Mouse (Mus musculus) Muller cell, postnatal 12 days (primary cell): Measurements from ENCODE around the gene Ctnna2.

Source experiments
- DNase-seq: peaks from one replicate; pipeline ENCODE4 v3.0.0-alpha.2; 2015; ENCODE audit errors: inconsistent ontology term

Ctnna2 gene

GRCm38 (mm10) chr6:77430381-77430780 lies 549.1 kb downstream of the Ctnna2 start:
- no peak for DNase-seq

GRCm38 (mm10) chr6:77425746-77426145 lies 553.8 kb downstream of the Ctnna2 start:
- DNase-seq: no peak

- DNase-seq: peak; percentile 65
These were observed 554.7 kb downstream of the Ctnna2 start for GRCm38 (mm10) chr6:77424826-77425225.

GRCm38 (mm10) chr6:77421564-77422139 lies 557.8 kb downstream of the Ctnna2 start:
- no peak for DNase-seq

GRCm38 (mm10) chr6:77416999-77417398 lies 562.5 kb downstream of the Ctnna2 start:
- no peak for DNase-seq

GRCm38 (mm10) chr6:77413530-77413929 lies 566.0 kb downstream of the Ctnna2 start:
- DNase-seq: no peak

GRCm38 (mm10) chr6:77408481-77408880 lies 571.0 kb downstream of the Ctnna2 start:
- peak; percentile 36 for DNase-seq

GRCm38 (mm10) chr6:77400751-77401150 lies 578.7 kb downstream of the Ctnna2 start:
- DNase-seq: no peak

GRCm38 (mm10) chr6:77391663-77392062 lies 587.8 kb downstream of the Ctnna2 start:
- peak; percentile 53 for DNase-seq

GRCm38 (mm10) chr6:77381309-77381708 lies 598.2 kb downstream of the Ctnna2 start:
- DNase-seq: no peak

GRCm38 (mm10) chr6:77373132-77373531 lies 606.4 kb downstream of the Ctnna2 start:
- DNase-seq: peak; percentile 33

- DNase-seq: no peak
These were observed 608.4 kb downstream of the Ctnna2 start for GRCm38 (mm10) chr6:77371147-77371546.

GRCm38 (mm10) chr6:77358471-77358837 lies 621.0 kb downstream of the Ctnna2 start:
- DNase-seq: no peak

GRCm38 (mm10) chr6:77357748-77358470 lies 621.6 kb downstream of the Ctnna2 start:
- no peak for DNase-seq

GRCm38 (mm10) chr6:77354826-77355225 lies 624.7 kb downstream of the Ctnna2 start:
- no peak for DNase-seq

- no peak for DNase-seq
These were observed 635.7 kb downstream of the Ctnna2 start for GRCm38 (mm10) chr6:77343781-77344180.

- no peak for DNase-seq
These were observed 644.0 kb downstream of the Ctnna2 start for GRCm38 (mm10) chr6:77335537-77335936.

- no peak for DNase-seq
These were observed 654.8 kb downstream of the Ctnna2 start for GRCm38 (mm10) chr6:77324748-77325147.

- no peak for DNase-seq
These were observed 655.2 kb downstream of the Ctnna2 start for GRCm38 (mm10) chr6:77324327-77324726.

- DNase-seq: peak; percentile 91
These were observed 672.7 kb downstream of the Ctnna2 start for GRCm38 (mm10) chr6:77306796-77307195.

- no peak for DNase-seq
These were observed 678.2 kb downstream of the Ctnna2 start for GRCm38 (mm10) chr6:77301305-77301704.

- no peak for DNase-seq
These were observed 688.1 kb downstream of the Ctnna2 start for GRCm38 (mm10) chr6:77291415-77291814.

GRCm38 (mm10) chr6:77288402-77288801 lies 691.1 kb downstream of the Ctnna2 start:
- DNase-seq: peak; percentile 83

GRCm38 (mm10) chr6:77286317-77286716 lies 693.2 kb downstream of the Ctnna2 start:
- no peak for DNase-seq
